22 mouse cellular contexts compared by ENCODE assay signal in the genomic region with DNA sequence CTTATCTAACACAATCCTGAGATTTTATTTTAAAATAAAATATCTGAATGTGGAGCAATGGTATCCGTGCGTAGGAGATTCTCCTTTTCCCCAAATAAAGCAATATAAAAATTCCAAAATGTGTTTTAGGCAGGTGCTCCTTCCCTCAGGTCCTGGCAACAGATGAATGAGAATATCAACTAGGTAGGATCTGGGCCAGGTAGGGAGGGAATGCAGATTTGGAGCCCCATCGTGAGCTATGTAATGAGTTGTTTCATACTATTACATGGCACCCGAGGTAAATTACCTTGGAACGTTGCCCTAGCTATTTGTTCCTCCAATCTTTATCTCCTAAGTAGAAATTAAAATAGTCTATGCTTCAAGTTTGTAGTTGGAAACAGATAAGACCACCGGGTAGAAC. TPM values are rescaled to one million over a fixed set of nuclear protein-coding genes. Genes with fewer than 3 reads are reported as not detected.
"Had no signal": no experiment of that assay in that cellular context is flagged by ENCODE, and none has a peak within 500 bp of the region (broad histone marks: within the 10 kb centered on the region; RNA-seq: fewer than 3 reads in every experiment).

No protein-coding gene starts in this region.

- H3K27ac ChIP-seq: lung, embryonic 15.5 days; macrophage; midbrain, embryonic 13.5 days; midbrain, embryonic 15.5 days; neural tube, embryonic 12.5 days; stomach, embryonic 15.5 days had no signal

- DNase-seq: liver, postnatal 0 days; lung, adult 2 months; lung, postnatal 14 days; lung, postnatal 36 days; right cerebral cortex, postnatal 14 days; thymus, adult 18-20 months; thymus, postnatal 14 days; thymus, postnatal 36 days had no signal

- H3K9ac ChIP-seq: liver, postnatal 0 days; lung, embryonic 15.5 days; midbrain, embryonic 13.5 days; midbrain, embryonic 15.5 days; neural tube, embryonic 12.5 days; stomach, embryonic 15.5 days had no signal

- H3K4me2 ChIP-seq: lung, embryonic 15.5 days; midbrain, embryonic 11.5 days; midbrain, embryonic 13.5 days; midbrain, embryonic 15.5 days; neural tube, embryonic 12.5 days; stomach, embryonic 15.5 days had no signal

- H3K4me3 ChIP-seq: lung, embryonic 15.5 days; megakaryocyte, embryonic 14.5 days; midbrain, embryonic 13.5 days; midbrain, embryonic 15.5 days; neural tube, embryonic 12.5 days; stomach, embryonic 15.5 days had no signal

- H3K4me1 ChIP-seq: lung, embryonic 15.5 days; megakaryocyte, embryonic 14.5 days; midbrain, embryonic 13.5 days; midbrain, embryonic 15.5 days; neural tube, embryonic 12.5 days; stomach, embryonic 15.5 days had no signal

- ATAC-seq: liver, postnatal 0 days; lung, postnatal 0 days; midbrain, embryonic 13.5 days; midbrain, embryonic 15.5 days had no signal

- H3K27me3 ChIP-seq: lung, embryonic 15.5 days; megakaryocyte, embryonic 14.5 days; midbrain, embryonic 15.5 days; neural tube, embryonic 12.5 days; stomach, embryonic 15.5 days had no signal

- H3K9me3 ChIP-seq: lung, embryonic 15.5 days; megakaryocyte, embryonic 14.5 days; midbrain, embryonic 13.5 days; midbrain, embryonic 15.5 days; neural tube, embryonic 12.5 days; stomach, embryonic 15.5 days had no signal

- H3K36me3 ChIP-seq: lung, embryonic 15.5 days; midbrain, embryonic 13.5 days; midbrain, embryonic 15.5 days; neural tube, embryonic 12.5 days; stomach, embryonic 15.5 days had no signal

RNA-seq across cellular contexts. Expression of a gene that starts 25.9 kb away (rescaled TPM):
- total RNA-seq: monocyte, adult 5-6 weeks; neutrophil, adult 5-6 weeks had no signal
- polyA plus RNA-seq: liver, postnatal 0 days; macrophage; neural tube, embryonic 14.5 days had no signal

RNA-seq across cellular contexts. Expression of a gene that starts 29.1 kb away (rescaled TPM):
- total RNA-seq: megakaryocyte progenitor cell, adult 5-6 weeks; monocyte, adult 5-6 weeks; neutrophil, adult 5-6 weeks had no signal
- polyA plus RNA-seq: liver, postnatal 0 days; lung, adult 2 months; lung, embryonic 15.5 days; macrophage; spleen, adult 2 months; stomach, embryonic 15.5 days had no signal
